Mouse (Mus musculus) intestine, postnatal 0 days (tissue): ENCODE data around the gene Akap1. TPM values are rescaled to one million over a fixed set of nuclear protein-coding genes. Genes with fewer than 3 reads are reported as not detected.

Experiments
- ATAC-seq: fragments of 200-750 bp; cut with Nextera tagmentation; 2 replicates; pipeline ENCODE4 v1.8.0; 2017; ENCODE audit warnings: mild to moderate bottlenecking, moderate TSS enrichment, moderate library complexity
- H3K27ac ChIP-seq: fragments of 300-500 bp; sonication (generic); 2 replicates; pipeline ENCODE4 v1.5.1; 2014; ENCODE audit warnings: mild to moderate bottlenecking, low read depth, low read length, moderate library complexity
- H3K27me3 ChIP-seq: fragments of 300-500 bp; sonication (generic); replicated peaks from 2 replicates; pipeline ENCODE4 v1.6.1; 2014; ENCODE audit warnings: low read length, mixed read lengths; ENCODE audit not compliant: control insufficient read depth, insufficient read depth
- H3K36me3 ChIP-seq: fragments of 300-500 bp; sonication (generic); 2 replicates; pipeline ENCODE4 v1.6.1; 2014; ENCODE audit warnings: mild to moderate bottlenecking, moderate library complexity; ENCODE audit not compliant: control insufficient read depth, insufficient read depth
- H3K4me1 ChIP-seq: fragments of 300-500 bp; sonication (generic); replicated peaks from 2 replicates; pipeline ENCODE4 v1.6.1; 2014; ENCODE audit warnings: antibody characterized with exemption, low read length, mixed read lengths; ENCODE audit not compliant: control insufficient read depth, insufficient read depth
- H3K4me2 ChIP-seq: fragments of 300-500 bp; sonication (generic); replicated peaks from 2 replicates; pipeline ENCODE4 v1.6.1; 2014; ENCODE audit warnings: low read depth, mild to moderate bottlenecking, moderate library complexity
- H3K4me3 ChIP-seq: fragments of 300-500 bp; sonication (generic); 2 replicates; pipeline ENCODE4 v1.5.1; 2014; ENCODE audit warnings: low read depth, low read length
- H3K9ac ChIP-seq: fragments of 300-500 bp; sonication (generic); 2 replicates; pipeline ENCODE4 v1.6.1; 2014; ENCODE audit warnings: mild to moderate bottlenecking, low read depth, low read length
- H3K9me3 ChIP-seq: fragments of 300-500 bp; sonication (generic); 2 replicates; pipeline ENCODE4 v1.6.1; 2016; ENCODE audit warnings: mixed run types; ENCODE audit not compliant: control insufficient read depth
- CTCF ChIP-seq: sonication (generic); IDR thresholded peaks from 2 replicates; pipeline ENCODE4 v1.5.1; 2016; ENCODE audit warnings: low read depth, mild to moderate bottlenecking, control low read depth, antibody characterized with exemption, moderate library complexity
- WGBS: fragments of 180-500 bp; shearing (Covaris S2); extraction: QIAGEN DNeasy Blood & Tissue Kit; methylation state at CpG from one replicate; pipeline ENCODE4 v1.1.7; 2014; 5-methylcytosine and 5-hydroxymethylcytosine counted together
- polyA plus RNA-seq: library from polyadenylated mRNA; unstranded; fragments of >200 nt; fragmentation: Nextera tagmentation; extraction: Ambion mirVana; gene quantifications from 2 replicates; pipeline ENCODE4 v1.2.1, GENCODE M21; 2015

The Akap1 gene
- polyA plus RNA-seq, 1 experiment from 2014 or later: 12.4 TPM

DNA sequence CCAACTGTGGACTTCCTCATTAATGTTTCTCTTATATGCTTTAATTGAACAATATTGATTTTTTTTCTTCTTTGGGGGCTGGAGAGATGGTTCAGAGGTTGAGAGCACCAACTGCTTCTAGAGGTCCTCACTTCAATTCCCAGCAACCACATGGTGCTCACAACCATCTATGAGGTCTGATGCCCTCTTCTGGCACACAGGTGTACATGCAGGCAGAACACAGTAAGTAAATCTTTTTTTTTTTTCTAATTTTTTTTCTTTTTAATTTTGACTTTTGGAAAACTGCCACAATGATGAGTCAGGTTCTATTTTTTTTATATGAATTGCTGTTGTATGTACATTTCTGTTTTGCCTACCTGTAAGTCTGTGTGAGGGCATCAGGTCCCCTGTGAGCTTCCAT, 35.9 kb downstream of the Akap1 start:
- Histone ChIP-seq H3K9ac (no peak overlapping the region), H3K4me1 (no peaks in the 10 kb centered on the region), H3K4me2 (no peak overlapping the region), H3K4me3 (no peak overlapping the region), H3K27ac (no peak overlapping the region), H3K36me3 (peaks cover 27% of the 10 kb centered on the region), H3K27me3 (no peaks in the 10 kb centered on the region), H3K9me3 (no peaks in the 10 kb centered on the region)
- no peak for ATAC-seq
- TF ChIP-seq CTCF: peak; percentile 57

DNA sequence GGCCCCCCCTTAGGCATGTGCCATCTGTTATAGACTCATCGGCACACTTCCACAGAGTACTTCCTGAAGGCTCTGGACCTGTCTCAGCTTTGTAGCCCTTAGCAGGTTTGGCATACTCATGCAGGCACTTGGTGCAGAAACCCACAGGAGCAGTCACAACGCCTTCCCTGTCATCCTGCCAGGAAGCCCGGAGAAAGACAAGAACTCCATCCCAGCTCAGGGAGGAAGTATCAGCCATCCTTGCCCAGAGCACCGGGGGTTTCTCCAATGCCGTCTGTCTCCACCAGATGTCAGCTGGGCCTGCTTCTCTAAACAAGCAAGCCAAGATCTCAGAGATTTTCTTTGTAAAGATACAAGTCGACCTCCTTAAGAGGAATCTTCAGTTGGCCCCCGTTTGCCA, 38.5 kb downstream of the Akap1 start:
- Histone ChIP-seq H3K4me1 (no peaks in the 10 kb centered on the region), H3K4me3 (no peak overlapping the region), H3K4me2 (no peak overlapping the region), H3K9ac (no peak overlapping the region), H3K36me3 (peaks cover 7% of the 10 kb centered on the region; the same call in 1 of the 2 replicates), H3K27me3 (peaks cover 8% of the 10 kb centered on the region; the same call in 1 of the 2 replicates), H3K9me3 (no peaks in the 10 kb centered on the region), H3K27ac (no peak overlapping the region)
- 36% methylated on average over 7 of the region's 7 CpGs for WGBS
- no peak for ATAC-seq
- TF ChIP-seq CTCF: peak; percentile 57

DNA sequence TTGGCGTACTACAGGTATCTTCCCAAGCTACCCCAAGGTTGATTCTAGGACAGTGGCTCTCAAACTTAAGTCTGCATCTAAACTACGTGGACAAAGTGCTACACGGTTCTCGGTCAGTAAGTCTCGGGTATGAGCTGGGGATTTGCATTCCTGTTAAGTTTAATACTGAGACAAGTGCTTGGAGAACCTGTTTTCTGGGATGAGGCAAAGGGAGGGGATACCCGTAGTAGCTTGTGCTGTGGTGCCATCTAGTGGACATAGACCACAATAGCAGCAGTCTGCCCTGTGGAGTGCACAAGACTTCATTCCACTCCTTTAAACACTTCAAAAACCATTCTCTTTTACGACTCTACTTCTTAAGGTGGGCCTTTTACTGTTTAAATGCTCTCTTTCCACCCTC, 41.4 kb downstream of the Akap1 start:
- peak; percentile 57 for ATAC-seq
- Histone ChIP-seq H3K4me2 (peak overlapping the region; percentile 30; the same call in 1 of the 2 replicates), H3K27ac (no peak overlapping the region), H3K9ac (no peak overlapping the region), H3K36me3 (no peaks in the 10 kb centered on the region), H3K9me3 (no peaks in the 10 kb centered on the region), H3K27me3 (peaks cover 8% of the 10 kb centered on the region; the same call in 1 of the 2 replicates), H3K4me1 (no peaks in the 10 kb centered on the region), H3K4me3 (no peak overlapping the region)
- peak; percentile 99 for TF ChIP-seq CTCF
- WGBS: 3% methylated on average over 7 of the region's 7 CpGs

DNA sequence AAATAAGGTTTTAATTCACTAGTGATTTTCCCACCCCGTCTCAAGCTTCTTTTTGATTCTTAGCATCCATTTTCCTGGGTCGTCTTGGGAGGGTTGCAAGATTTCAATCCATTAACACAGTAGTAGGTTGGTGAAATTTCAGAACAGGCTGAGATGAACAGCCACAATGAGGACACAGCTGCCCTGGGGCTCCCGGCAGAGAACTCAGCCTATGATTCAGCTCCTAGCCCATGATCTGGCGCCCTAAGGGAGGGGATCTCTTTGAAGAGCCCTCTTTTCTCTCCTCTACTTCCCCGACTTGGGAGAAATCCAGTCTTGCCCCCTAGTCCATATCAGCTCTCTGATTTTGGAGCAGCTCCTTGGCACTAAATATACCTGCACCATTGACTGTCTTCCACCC, 41.9 kb downstream of the Akap1 start:
- 0 out of 2 replicates have a peak overlapping the region, but pooled peaks have one; percentile 30 for H3K4me2 ChIP-seq
- 39% methylated on average over 5 of the region's 5 CpGs for WGBS
- no peaks in the 10 kb centered on the region for H3K36me3 ChIP-seq
- H3K9me3 ChIP-seq: no peaks in the 10 kb centered on the region
- H3K27me3 ChIP-seq: peaks cover 8% of the 10 kb centered on the region; the same call in 1 of the 2 replicates
- no peak overlapping the region for H3K27ac ChIP-seq
- ATAC-seq: no peak
- no peak for TF ChIP-seq CTCF
- no peaks in the 10 kb centered on the region for H3K4me1 ChIP-seq
- no peak overlapping the region for H3K9ac ChIP-seq
- H3K4me3 ChIP-seq: no peak overlapping the region

DNA sequence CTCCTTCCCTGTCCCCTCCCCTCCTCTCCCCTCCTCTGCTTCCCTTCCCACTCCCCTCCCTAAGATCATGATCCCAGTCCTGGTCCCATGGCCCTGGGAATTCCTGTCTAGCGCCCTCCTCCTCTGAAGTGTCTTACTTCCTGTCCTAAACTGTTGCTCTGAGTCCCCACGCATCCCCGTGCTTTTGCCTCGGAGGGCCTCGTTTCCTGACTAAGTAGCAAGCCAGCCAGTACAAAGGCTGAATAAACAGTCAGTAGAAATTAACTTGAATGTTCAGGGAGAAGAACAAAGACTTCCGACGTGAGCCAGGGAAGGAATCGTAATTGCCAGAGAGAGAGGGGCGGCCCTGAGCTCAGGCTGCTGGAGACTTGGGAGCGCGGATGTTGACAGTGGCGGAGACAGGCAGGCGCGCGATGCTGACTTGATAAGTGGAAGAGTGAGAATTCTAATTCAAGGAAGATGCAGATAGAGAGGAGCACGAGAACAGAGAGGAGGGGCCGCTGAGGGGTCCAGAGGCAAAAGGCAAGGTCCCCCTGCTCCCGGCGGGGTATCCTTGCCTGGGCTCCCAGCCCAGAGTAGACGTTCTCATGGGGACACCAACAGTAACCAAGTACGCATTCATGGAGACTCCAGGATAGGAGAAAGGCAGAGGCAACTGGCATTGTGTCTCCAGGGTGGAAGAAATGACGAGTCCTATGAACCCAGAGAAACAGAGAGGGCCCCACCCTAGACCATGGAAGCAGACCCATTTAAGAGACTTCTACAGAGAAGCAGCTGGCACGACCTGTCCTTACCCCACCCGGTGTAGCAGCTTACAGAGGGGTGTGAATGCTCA, 43.4 kb downstream of the Akap1 start:
- peaks cover 8% of the 10 kb centered on the region; the same call in 1 of the 2 replicates for H3K27me3 ChIP-seq
- peak; percentile 30 for TF ChIP-seq CTCF
- no peak for ATAC-seq
- no peaks in the 10 kb centered on the region for H3K9me3 ChIP-seq
- peak overlapping the region; percentile 27; the same call in 1 of the 2 replicates for H3K4me2 ChIP-seq
- WGBS: 12% methylated on average over 24 of the region's 24 CpGs
- H3K4me3 ChIP-seq: no peak overlapping the region
- no peak overlapping the region for H3K27ac ChIP-seq
- H3K36me3 ChIP-seq: no peaks in the 10 kb centered on the region
- no peaks in the 10 kb centered on the region for H3K4me1 ChIP-seq
- H3K9ac ChIP-seq: no peak overlapping the region

DNA sequence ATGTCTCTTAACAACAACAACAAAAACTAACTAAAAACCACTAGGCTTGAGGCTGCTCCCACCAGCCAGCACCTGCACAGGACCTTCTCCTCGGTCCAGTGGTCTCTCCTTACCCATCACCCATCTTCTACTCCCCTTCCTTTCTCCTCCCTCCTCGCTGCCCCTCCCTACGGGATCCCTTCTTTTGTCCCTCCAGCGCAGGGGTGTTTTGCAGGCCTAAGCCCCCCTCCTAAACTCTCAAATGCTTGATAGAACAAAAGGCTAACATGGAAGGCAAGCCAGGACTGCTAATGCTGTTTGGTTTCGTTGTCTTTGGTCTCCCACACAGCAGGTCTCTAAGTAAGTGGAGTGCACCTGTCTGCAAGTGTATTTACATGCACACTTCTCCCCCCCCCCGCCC, 44.1 kb downstream of the Akap1 start:
- no peaks in the 10 kb centered on the region for H3K36me3 ChIP-seq
- WGBS: 51% methylated on average over 6 of the region's 6 CpGs
- H3K4me3 ChIP-seq: no peak overlapping the region
- H3K4me1 ChIP-seq: no peaks in the 10 kb centered on the region
- no peak overlapping the region for H3K9ac ChIP-seq
- H3K9me3 ChIP-seq: no peaks in the 10 kb centered on the region
- ATAC-seq: no peak
- no peak overlapping the region for H3K27ac ChIP-seq
- H3K27me3 ChIP-seq: peaks cover 8% of the 10 kb centered on the region; the same call in 1 of the 2 replicates
- TF ChIP-seq CTCF: no peak
- no peak overlapping the region for H3K4me2 ChIP-seq
